In genomic region chr11:23047252-23047651, GRCm38 (mm10) we compare ENCODE assay signal across 11 mouse cellular contexts.
"Had no signal": no experiment of that assay in that cellular context is flagged by ENCODE, and none has a peak within 500 bp of the region (broad histone marks: within the 10 kb centered on the region; RNA-seq: fewer than 3 reads in every experiment).

No protein-coding gene starts in this region.

- DNase-seq: kidney, postnatal 10 days; lung, adult 18-20 months; lung, postnatal 36 days; right cerebral cortex, postnatal 14 days; thymus, postnatal 36 days had no signal

- H3K9ac ChIP-seq: limb, embryonic 12.5 days; liver, embryonic 14.5 days; midbrain, embryonic 13.5 days; stomach, embryonic 15.5 days had no signal

- H3K36me3 ChIP-seq: limb, embryonic 12.5 days; midbrain, embryonic 13.5 days; stomach, embryonic 15.5 days had no signal

- H3K9me3 ChIP-seq: limb, embryonic 12.5 days; midbrain, embryonic 13.5 days; stomach, embryonic 15.5 days had no signal

- H3K27ac ChIP-seq: left cerebral cortex, adult 2 months; limb, embryonic 12.5 days; liver, embryonic 14.5 days; midbrain, embryonic 13.5 days; stomach, embryonic 15.5 days had no signal

- H3K4me3 ChIP-seq: midbrain, embryonic 13.5 days had no signal

- ATAC-seq: lung, postnatal 0 days had no signal

- H3K4me1 ChIP-seq: stomach, embryonic 15.5 days had no signal

- H3K27me3 ChIP-seq: midbrain, embryonic 13.5 days; stomach, embryonic 15.5 days had no signal
